Mouse (Mus musculus) forebrain, embryonic 13.5 days (tissue): ENCODE measurements at regions not wholly inside any gene's neighbourhood (a gene's known extent, or its start where the extent isn't known, plus 50 kb on each side); places are given as distances from the start of the nearest gene placed in this dataset.

Experiments
- ATAC-seq: fragments of 200-750 bp; cut with Nextera tagmentation; 2 replicates; pipeline ENCODE4 v1.8.0; 2017
- H3K27ac ChIP-seq: fragments of 300-500 bp; sonication (generic); 2 replicates; pipeline ENCODE4 v1.5.1; 2015; ENCODE audit warnings: inconsistent platforms, mild to moderate bottlenecking, moderate library complexity
- H3K27me3 ChIP-seq: fragments of 300-500 bp; sonication (generic); 2 replicates; pipeline ENCODE4 v1.6.1; 2015; ENCODE audit warnings: mild to moderate bottlenecking, inconsistent platforms
- H3K36me3 ChIP-seq: fragments of 300-500 bp; sonication (generic); 2 replicates; pipeline ENCODE4 v1.6.1; 2015; ENCODE audit warnings: mild to moderate bottlenecking, inconsistent platforms; ENCODE audit not compliant: poor library complexity, severe bottlenecking
- H3K4me1 ChIP-seq: fragments of 300-500 bp; sonication (generic); 2 replicates; pipeline ENCODE4 v1.6.1; 2015; ENCODE audit warnings: inconsistent platforms
- H3K4me2 ChIP-seq: fragments of 300-500 bp; sonication (generic); 2 replicates; pipeline ENCODE4 v1.6.1; 2015; ENCODE audit warnings: inconsistent platforms, mild to moderate bottlenecking, moderate library complexity
- H3K4me3 ChIP-seq: fragments of 300-500 bp; sonication (generic); 2 replicates; pipeline ENCODE4 v1.5.1; 2015; ENCODE audit warnings: mild to moderate bottlenecking, inconsistent platforms
- H3K9ac ChIP-seq: fragments of 300-500 bp; sonication (generic); 2 replicates; pipeline ENCODE4 v1.6.1; 2015; ENCODE audit warnings: mild to moderate bottlenecking, inconsistent platforms
- H3K9me3 ChIP-seq: fragments of 300-500 bp; sonication (generic); replicated peaks from 2 replicates; pipeline ENCODE4 v1.6.1; 2016; ENCODE audit warnings: inconsistent platforms
- WGBS: fragments of 180-500 bp; shearing (Covaris S2); methylation state at CpG from one replicate; pipeline ENCODE4 v1.1.7; 2015; 5-methylcytosine and 5-hydroxymethylcytosine counted together

- 53% methylated on average over 5 of the region's 5 CpGs for WGBS
- H3K36me3 ChIP-seq = no peaks in the 10 kb centered on the region
- no peaks in the 10 kb centered on the region for H3K9me3 ChIP-seq
- H3K4me1 ChIP-seq = no peaks in the 10 kb centered on the region
- no peak overlapping the region for H3K4me2 ChIP-seq
- no peak overlapping the region for H3K9ac ChIP-seq
- no peak overlapping the region for H3K27ac ChIP-seq
- no peak overlapping the region for H3K4me3 ChIP-seq
- H3K27me3 ChIP-seq = no peaks in the 10 kb centered on the region
- ATAC-seq = no peak
Observed at GRCm38 (mm10) chr1:79379736-79380135, 60.2 kb downstream of the Scg2 start.

DNA sequence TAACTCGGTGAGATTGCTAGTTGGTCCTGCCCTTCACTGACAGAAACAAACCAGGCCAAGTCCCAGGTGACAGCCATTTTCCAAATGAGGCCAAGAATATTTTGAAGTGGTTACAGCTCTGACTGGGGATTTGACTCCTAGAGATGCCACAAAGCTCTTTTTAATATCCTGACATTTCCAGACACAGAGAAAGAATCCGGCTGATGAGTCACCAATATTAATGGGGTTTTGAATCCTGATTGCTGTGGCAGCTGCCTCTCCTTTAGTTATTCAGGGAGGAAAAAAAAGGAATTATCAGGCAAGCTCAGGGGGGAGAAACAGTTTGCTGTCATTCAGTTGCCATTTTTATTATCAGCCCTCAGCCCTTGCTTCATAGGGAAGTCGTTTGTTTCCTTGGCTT, 65.1 kb downstream of the Scg2 start:
- Histone ChIP-seq H3K4me2 (no peak overlapping the region), H3K9me3 (no peaks in the 10 kb centered on the region), H3K27ac (no peak overlapping the region), H3K4me3 (no peak overlapping the region), H3K9ac (no peak overlapping the region), H3K27me3 (no peaks in the 10 kb centered on the region), H3K36me3 (no peaks in the 10 kb centered on the region), H3K4me1 (no peaks in the 10 kb centered on the region)
- WGBS = 58% methylated on average over 3 of the region's 3 CpGs
- ATAC-seq = no peak

GRCm38 (mm10) chr1:79357291-79358045, 82.5 kb downstream of the Scg2 start:
- H3K4me3 ChIP-seq = no peak overlapping the region
- WGBS = 71% methylated on average over 2 of the region's 2 CpGs
- no peak overlapping the region for H3K9ac ChIP-seq
- H3K36me3 ChIP-seq = no peaks in the 10 kb centered on the region
- no peak for ATAC-seq
- H3K4me2 ChIP-seq = no peak overlapping the region
- no peak overlapping the region for H3K27ac ChIP-seq
- no peaks in the 10 kb centered on the region for H3K9me3 ChIP-seq
- H3K27me3 ChIP-seq = no peaks in the 10 kb centered on the region
- H3K4me1 ChIP-seq = no peaks in the 10 kb centered on the region

DNA sequence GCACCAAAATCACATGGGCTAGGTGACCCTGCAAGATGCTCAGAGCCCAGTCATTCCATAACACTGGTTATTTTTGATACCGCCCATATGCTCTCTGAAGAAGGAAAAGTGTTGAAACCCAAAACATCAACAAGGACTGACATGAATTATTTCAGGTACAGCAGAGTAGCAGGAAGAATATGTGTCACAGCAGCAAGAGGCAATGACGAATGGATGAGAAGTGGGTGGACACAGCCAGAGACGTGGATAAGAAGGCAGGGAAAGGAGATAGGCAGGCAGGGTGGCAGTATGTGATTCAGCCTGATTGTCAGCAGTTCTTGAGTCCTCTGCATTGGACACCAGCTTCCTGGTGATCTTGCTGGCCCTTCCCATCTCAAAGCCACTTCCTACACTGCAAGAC, 93.4 kb downstream of the Scg2 start:
- 92% methylated on average over 3 of the region's 3 CpGs for WGBS
- H3K9ac ChIP-seq = no peak overlapping the region
- H3K9me3 ChIP-seq = no peaks in the 10 kb centered on the region
- no peaks in the 10 kb centered on the region for H3K4me1 ChIP-seq
- H3K27me3 ChIP-seq = no peaks in the 10 kb centered on the region
- no peak for ATAC-seq
- H3K27ac ChIP-seq = no peak overlapping the region
- H3K4me3 ChIP-seq = no peak overlapping the region
- H3K36me3 ChIP-seq = no peaks in the 10 kb centered on the region
- H3K4me2 ChIP-seq = no peak overlapping the region

- Histone ChIP-seq H3K27me3 (no peaks in the 10 kb centered on the region), H3K9me3 (no peaks in the 10 kb centered on the region; the same call in 1 of the 2 replicates), H3K4me2 (no peak overlapping the region), H3K4me3 (no peak overlapping the region), H3K27ac (no peak overlapping the region; the same call in 1 of the 2 replicates), H3K4me1 (no peaks in the 10 kb centered on the region), H3K9ac (no peak overlapping the region), H3K36me3 (no peaks in the 10 kb centered on the region)
- peak; percentile 63; the same call in 1 of the 2 replicates for ATAC-seq
- 80% methylated on average over 7 of the region's 7 CpGs for WGBS
Observed at GRCm38 (mm10) chr1:79335480-79336114, 104.3 kb downstream of the Scg2 start.

- H3K4me3 ChIP-seq = no peak overlapping the region
- no peak overlapping the region for H3K4me2 ChIP-seq
- no peak for ATAC-seq
- WGBS = 63% methylated on average over 5 of the region's 5 CpGs
- H3K36me3 ChIP-seq = no peaks in the 10 kb centered on the region
- H3K4me1 ChIP-seq = no peaks in the 10 kb centered on the region
- H3K27ac ChIP-seq = no peak overlapping the region
- H3K27me3 ChIP-seq = no peaks in the 10 kb centered on the region
- no peak overlapping the region for H3K9ac ChIP-seq
- no peaks in the 10 kb centered on the region for H3K9me3 ChIP-seq
Observed at GRCm38 (mm10) chr1:79317194-79317593, 122.7 kb downstream of the Scg2 start.

- Histone ChIP-seq H3K4me3 (no peak overlapping the region), H3K9me3 (no peaks in the 10 kb centered on the region), H3K4me1 (no peaks in the 10 kb centered on the region), H3K36me3 (no peaks in the 10 kb centered on the region), H3K4me2 (no peak overlapping the region), H3K27me3 (no peaks in the 10 kb centered on the region), H3K9ac (no peak overlapping the region), H3K27ac (no peak overlapping the region)
- ATAC-seq = no peak
- WGBS = 72% methylated on average over 3 of the region's 3 CpGs
Observed at GRCm38 (mm10) chr1:79314774-79315173, 125.1 kb downstream of the Scg2 start.

- no peak overlapping the region for H3K4me2 ChIP-seq
- H3K9me3 ChIP-seq = no peaks in the 10 kb centered on the region
- no peak overlapping the region for H3K4me3 ChIP-seq
- no peaks in the 10 kb centered on the region for H3K4me1 ChIP-seq
- ATAC-seq = no peak
- no peak overlapping the region for H3K9ac ChIP-seq
- H3K27ac ChIP-seq = no peak overlapping the region
- no peaks in the 10 kb centered on the region for H3K36me3 ChIP-seq
- WGBS = 84% methylated on average over 5 of the region's 5 CpGs
- H3K27me3 ChIP-seq = no peaks in the 10 kb centered on the region
Observed at GRCm38 (mm10) chr1:79312153-79312552, 127.8 kb downstream of the Scg2 start.

DNA sequence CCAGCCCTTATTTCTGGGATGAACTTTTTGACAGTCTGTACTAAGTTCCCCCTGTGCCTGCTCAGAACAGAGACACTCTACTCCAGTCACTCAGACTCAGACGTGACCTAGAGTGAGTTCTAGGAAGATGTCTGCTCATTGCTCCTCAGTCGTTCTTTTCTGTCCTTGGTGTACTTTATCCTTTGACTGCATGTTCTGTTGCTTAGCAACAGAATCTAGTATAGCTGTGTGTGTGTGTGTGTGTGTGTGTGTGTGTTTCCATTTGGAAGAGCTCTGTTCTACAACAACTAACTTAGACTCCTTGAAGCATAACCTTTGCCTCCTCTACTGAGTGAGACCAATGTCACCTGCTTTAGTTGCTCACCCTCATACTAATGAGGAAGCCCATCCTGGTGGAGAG, 136.3 kb downstream of the Scg2 start:
- Histone ChIP-seq H3K27me3 (no peaks in the 10 kb centered on the region), H3K4me1 (0 out of 2 replicates have a peak, but pooled peaks cover 5% of the 10 kb centered on the region), H3K9ac (no peak overlapping the region), H3K4me3 (no peak overlapping the region), H3K27ac (no peak overlapping the region), H3K9me3 (no peaks in the 10 kb centered on the region), H3K4me2 (no peak overlapping the region), H3K36me3 (no peaks in the 10 kb centered on the region)
- 55% methylated on average over 2 of the region's 2 CpGs for WGBS
- ATAC-seq = no peak

DNA sequence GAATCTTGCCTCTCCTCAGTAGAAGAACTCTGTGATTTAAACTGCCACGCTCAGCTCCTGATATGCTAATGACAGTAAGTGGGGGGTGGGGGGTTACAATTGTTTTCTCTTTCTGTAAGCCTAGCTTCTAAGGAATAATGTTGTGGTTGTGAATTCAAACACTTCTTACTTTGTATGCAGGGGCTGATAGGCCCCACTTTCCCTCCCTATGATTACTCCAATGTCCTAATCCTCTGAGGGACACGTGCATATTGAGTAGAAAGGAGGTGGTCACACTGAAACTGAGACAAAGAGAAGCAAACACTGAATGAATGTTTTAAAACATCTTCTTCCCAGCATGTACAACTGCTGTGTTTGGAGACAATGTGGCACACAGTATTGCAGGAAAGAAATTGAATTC, 140.3 kb downstream of the Scg2 start:
- Histone ChIP-seq H3K36me3 (no peaks in the 10 kb centered on the region), H3K9me3 (no peaks in the 10 kb centered on the region), H3K4me2 (no peak overlapping the region), H3K4me3 (no peak overlapping the region), H3K27me3 (no peaks in the 10 kb centered on the region), H3K9ac (no peak overlapping the region), H3K4me1 (0 out of 2 replicates have a peak, but pooled peaks cover 5% of the 10 kb centered on the region), H3K27ac (no peak overlapping the region)
- 15% methylated on average over 2 of the region's 2 CpGs for WGBS
- ATAC-seq = no peak

- H3K36me3 ChIP-seq = no peaks in the 10 kb centered on the region
- no peaks in the 10 kb centered on the region for H3K27me3 ChIP-seq
- no peaks in the 10 kb centered on the region for H3K4me1 ChIP-seq
- H3K9me3 ChIP-seq = no peaks in the 10 kb centered on the region
- H3K9ac ChIP-seq = no peak overlapping the region
- no peak overlapping the region for H3K27ac ChIP-seq
- WGBS = 84% methylated on average over 3 of the region's 3 CpGs
- H3K4me3 ChIP-seq = no peak overlapping the region
- no peak overlapping the region for H3K4me2 ChIP-seq
- ATAC-seq = no peak
Observed at GRCm38 (mm10) chr1:79259726-79260125, 180.2 kb downstream of the Scg2 start.

GRCm38 (mm10) chr1:79212970-79213369, 226.9 kb downstream of the Scg2 start:
- Histone ChIP-seq H3K4me3 (no peak overlapping the region), H3K27ac (no peak overlapping the region), H3K36me3 (no peaks in the 10 kb centered on the region), H3K4me2 (no peak overlapping the region), H3K4me1 (no peaks in the 10 kb centered on the region), H3K9ac (no peak overlapping the region), H3K27me3 (no peaks in the 10 kb centered on the region), H3K9me3 (no peaks in the 10 kb centered on the region)
- ATAC-seq = peak; percentile 79; the same call in 1 of the 2 replicates
- WGBS = 95% methylated on average over 4 of the region's 4 CpGs
